Mouse (Mus musculus): ENCODE measurements around the gene Six5.

DNA sequence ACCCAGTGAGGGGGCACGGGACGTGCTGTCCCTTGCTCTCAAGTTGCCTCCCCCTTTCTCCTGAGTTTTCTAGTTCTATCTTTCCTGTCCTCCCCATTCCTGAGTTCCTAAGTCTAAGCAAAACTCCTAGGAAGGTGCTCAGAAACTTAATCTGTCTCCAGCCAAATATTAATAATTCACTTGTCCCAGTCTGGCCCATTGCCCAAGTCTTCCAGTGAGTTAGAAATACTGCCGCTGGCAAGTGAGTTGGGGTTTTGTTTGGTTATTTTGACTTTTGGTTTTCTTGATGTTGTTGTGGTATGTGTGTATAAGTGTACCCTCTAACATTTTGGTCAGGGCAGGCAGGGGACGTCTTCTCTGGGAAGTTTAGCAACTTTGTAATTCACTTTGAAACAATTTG, 27.3 kb downstream of the Six5 start:
- TF ChIP-seq TCF12 (IDR thresholded peaks at IDR 0.05; ENCODE audit: low read depth, low read length) (no peak), CTCF (IDR thresholded peaks at IDR 0.05 in 2 of 3, conservative IDR thresholded peaks at IDR 0.05 in 1 of 3; ENCODE audit: control insufficient read depth in 1 of 3, insufficient read depth in 1 of 3, low read depth in 2 of 3, low read length in 3 of 3, poor library complexity in 1 of 3, severe bottlenecking in 1 of 3) (no peak), ZMIZ1 (IDR thresholded peaks at IDR 0.05; ENCODE audit: low read depth, low read length) (no peak), MAX (IDR thresholded peaks at IDR 0.05; ENCODE audit: low read length) (no peak), CHD2 (IDR thresholded peaks at IDR 0.05; ENCODE audit: low read length) (no peak), ZC3H11A (IDR thresholded peaks at IDR 0.05; ENCODE audit: low read depth, low read length) (no peak), POLR2A (IDR thresholded peaks at IDR 0.05; ENCODE audit: control insufficient read depth in 1 of 2, insufficient read depth in 1 of 2, low read depth in 1 of 2, low read length in 2 of 2, poor library complexity in 1 of 2) (no peak), HCFC1 (IDR thresholded peaks at IDR 0.05; ENCODE audit: low read depth, low read length) (no peak), TBP (IDR thresholded peaks at IDR 0.05; ENCODE audit: low read depth, low read length) (no peak), USF2 (IDR thresholded peaks at IDR 0.05; ENCODE audit: borderline replicate concordance in 1 of 2, insufficient read depth in 1 of 2, low read depth in 1 of 2, low read length in 2 of 2) (no peak), GABPA (IDR thresholded peaks at IDR 0.05; ENCODE audit: low read depth, low read length) (no peak)
